Mouse (Mus musculus): ENCODE measurements at regions not wholly inside any gene's neighbourhood (a gene's known extent, or its start where the extent isn't known, plus 50 kb on each side); places are given as distances from the start of the nearest gene placed in this dataset.

DNA sequence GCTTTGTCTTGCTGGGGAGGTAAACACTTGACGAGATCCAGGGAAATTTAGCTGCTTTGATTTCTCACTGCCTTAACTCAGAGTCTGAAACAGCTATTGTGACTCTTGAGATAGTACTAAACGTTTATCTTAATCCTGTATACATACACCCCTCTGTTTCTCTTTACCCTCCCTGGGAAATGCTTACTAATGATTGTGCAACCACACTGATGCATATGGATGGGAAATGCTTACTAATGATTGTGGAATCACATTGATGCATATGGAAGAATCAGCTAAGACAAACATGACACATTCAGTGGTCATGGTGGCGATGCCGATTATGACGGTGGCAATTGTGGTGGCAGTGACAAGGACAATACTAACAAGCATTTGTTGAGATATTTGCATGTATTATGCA is 58.9 kb upstream of the Sesn3 start:
- DNase-seq (ENCODE audit: low spot score), result no peak

GRCm38 (mm10) chr9:14222936-14223335 is 51.9 kb upstream of the Sesn3 start:
- DNase-seq (ENCODE audit: low spot score), result no peak

All from lung, postnatal 25 days (tissue).